Mouse (Mus musculus) thymus, postnatal 14 days (tissue): ENCODE measurements around the gene E130208F15Rik.

Experiments used
- DNase-seq: peaks from one replicate; pipeline ENCODE4 v3.0.0; 2021

E130208F15Rik gene

GRCm38 (mm10) chr7:30308076-30309005, 13.2 kb upstream of the E130208F15Rik start, which contains the start of gene Alkbh6:
TSS of gene Alkbh6 (plus strand) at chr7:30308717.
- peak; percentile 94 for DNase-seq

DNA sequence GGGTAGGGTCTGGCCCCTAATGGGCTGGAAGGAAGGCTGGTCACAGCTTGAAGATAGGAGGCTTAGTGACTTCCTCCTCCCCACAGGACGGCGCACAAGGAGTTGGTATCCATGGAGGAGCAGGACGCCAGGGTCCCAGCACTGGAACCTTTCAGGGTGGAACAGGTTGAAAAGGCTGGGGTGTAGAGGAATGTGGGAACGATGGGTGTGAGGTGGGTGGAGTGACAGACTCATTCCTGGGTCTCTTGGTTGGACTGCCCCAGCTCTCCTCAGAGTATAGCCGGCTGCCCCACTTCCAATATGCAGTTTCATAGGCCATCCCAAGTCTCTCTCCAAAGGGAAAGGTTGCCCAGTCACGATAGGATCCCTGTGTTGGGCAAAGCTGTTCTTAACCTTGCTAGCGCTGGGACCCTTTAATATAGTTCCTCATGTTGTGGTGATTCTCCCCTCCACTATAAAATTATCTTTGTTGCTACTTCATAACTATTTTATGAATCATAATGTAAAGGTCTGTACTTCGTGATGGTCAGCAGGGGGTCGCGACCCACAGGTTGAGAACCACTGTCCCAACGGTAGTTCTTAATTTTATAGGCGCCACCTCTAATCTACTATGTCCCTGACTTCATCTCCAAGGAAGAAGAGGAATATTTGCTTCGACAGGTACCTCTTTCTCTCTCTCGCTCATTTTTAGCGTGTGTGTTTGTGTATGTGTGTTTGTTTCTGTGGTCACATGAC, 12.0 kb upstream of the E130208F15Rik start:
- DNase-seq = no peak

GRCm38 (mm10) chr7:30310136-30310535, 11.4 kb upstream of the E130208F15Rik start:
- DNase-seq = no peak

- no peak for DNase-seq
These were observed 7.7 kb upstream of the E130208F15Rik start for GRCm38 (mm10) chr7:30313666-30314320.

DNA sequence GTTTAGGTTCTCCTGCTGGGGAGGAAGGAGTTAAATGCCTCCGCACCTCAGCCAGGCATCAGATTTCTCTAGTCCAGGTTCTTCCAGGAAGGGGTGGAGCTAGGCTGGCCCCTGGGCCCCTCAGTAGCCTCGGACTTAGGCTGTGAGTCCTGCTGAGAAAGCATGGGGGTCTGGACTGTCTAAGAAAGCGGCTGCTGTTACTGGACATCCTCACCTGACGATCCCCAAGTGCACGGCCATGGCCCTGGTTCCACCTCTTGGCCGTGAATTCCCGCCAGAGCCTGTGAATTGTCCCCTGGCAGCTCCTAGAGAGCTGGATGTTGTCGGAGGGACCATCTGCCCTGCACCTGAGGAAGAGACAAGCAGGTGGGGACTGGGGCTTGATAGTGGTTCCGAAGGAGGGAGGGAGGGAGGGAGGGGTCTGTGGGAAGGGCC, 6.8 kb upstream of the E130208F15Rik start, which contains the start of gene Syne4:
Gene Syne4, plus strand, starts transcription at position 87 of the 435 bp plus-strand sequence.
- DNase-seq = no peak

GRCm38 (mm10) chr7:30315559-30316529, 5.7 kb upstream of the E130208F15Rik start:
- no peak for DNase-seq

DNA sequence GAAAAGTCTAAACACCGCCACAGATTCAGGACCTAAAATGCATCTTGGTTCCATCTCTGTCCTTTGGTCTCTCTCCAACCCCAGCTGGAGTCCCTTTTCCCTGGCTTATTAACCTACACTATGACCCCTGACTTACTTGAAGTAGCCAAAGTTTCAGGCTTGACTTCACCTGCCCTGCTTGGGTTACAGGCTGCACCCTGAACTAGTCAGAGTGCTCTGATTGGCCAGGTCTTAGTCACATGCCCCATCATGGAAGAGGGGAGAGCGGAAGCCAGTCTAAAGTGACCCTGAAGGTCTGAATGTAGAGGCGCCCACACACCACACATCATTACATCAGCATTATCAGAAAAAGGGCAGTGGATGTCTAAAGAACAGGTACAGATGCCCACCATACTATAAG, 3.4 kb upstream of the E130208F15Rik start:
- DNase-seq = no peak

GRCm38 (mm10) chr7:30320946-30321345, 594 bp upstream of the E130208F15Rik start:
- DNase-seq = no peak

DNA sequence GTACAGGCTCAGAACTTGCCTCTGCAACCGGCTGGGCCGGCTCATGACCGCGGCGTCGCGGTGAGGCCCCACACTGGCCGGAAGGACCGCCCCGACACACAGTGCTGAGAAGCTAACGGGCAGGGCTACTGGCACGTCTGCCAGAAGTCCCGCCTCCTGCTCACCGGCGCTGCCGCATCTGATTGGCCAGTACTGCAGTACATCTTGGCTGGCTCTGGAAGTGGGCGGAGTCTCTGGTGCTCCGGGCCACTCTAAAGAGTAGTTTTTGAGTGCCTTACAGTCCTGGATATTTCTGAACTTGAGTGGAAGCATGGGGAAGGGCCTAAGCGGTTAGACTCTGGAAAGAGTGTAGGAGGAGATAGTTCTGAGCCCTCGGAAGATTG, 736 bp downstream of the E130208F15Rik start:
- peak; percentile 96 for DNase-seq

DNA sequence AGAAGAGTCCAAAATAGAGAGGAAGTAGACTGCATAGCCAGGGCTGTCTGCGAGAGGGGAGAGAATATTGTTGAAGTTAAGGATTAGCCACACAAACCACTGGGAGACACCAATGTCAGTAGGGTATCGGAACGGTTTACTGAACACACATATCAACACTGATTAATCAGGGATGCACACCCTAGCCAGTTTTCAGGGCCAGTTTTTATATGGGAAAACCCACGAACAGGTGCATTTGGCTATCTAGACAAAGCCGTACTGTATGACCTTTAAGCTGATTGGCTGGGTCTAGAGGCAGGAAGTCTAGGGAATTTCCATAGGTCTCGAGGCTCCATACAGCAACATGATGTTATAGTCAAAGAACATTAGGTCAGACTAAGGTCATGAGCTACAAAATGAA, 1.3 kb downstream of the E130208F15Rik start:
- no peak for DNase-seq

GRCm38 (mm10) chr7:30323795-30324194, 2.3 kb downstream of the E130208F15Rik start, which contains the start of gene Sdhaf1:
TSS of gene Sdhaf1 (minus strand) at chr7:30323895.
- no peak for DNase-seq

GRCm38 (mm10) chr7:30324300-30324944, 2.9 kb downstream of the E130208F15Rik start:
- no peak for DNase-seq

- DNase-seq = peak; percentile 76
These were observed 3.8 kb downstream of the E130208F15Rik start for GRCm38 (mm10) chr7:30325364-30325763.

- DNase-seq = no peak
These were observed 4.9 kb downstream of the E130208F15Rik start for GRCm38 (mm10) chr7:30326427-30326826.

DNA sequence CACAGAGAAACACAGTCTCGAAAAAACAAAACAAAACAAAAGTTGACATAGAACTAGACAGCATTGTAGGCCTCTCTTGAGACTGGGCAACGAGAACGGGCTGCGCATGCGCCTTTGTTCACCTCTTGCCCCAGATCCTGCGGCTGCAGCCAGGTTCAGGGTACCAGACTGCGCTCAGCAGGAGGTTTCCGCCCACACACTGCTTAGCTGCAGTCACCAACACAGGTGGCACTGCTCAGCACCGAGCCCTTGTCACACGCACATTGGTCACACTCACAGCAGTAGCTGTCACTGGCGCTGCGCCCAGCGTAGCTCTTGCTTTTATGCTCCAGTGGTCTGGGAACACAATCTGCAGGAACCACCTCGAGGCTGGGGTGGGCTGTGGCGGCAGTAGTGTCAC, 5.6 kb downstream of the E130208F15Rik start:
- no peak for DNase-seq

DNA sequence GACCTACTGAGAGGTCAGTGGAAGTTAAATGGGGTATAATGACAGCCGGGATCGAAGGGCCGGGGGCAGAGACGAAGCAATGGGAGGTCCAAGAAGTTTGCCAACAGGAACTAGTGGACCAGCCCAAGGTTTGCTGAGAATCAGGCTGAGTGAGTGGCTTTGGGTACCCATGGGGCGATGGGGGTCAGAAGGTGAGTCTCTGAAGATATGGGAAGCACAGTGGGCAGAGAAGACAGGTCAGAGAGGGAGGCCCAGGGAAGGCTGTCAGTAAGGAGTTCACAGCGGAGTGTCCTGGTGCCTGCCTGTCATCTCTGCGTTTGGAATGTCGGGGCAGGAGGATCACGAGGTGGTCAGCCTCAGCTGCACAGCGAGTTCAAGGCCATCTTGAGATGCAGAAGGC, 6.8 kb downstream of the E130208F15Rik start:
- DNase-seq = no peak

DNA sequence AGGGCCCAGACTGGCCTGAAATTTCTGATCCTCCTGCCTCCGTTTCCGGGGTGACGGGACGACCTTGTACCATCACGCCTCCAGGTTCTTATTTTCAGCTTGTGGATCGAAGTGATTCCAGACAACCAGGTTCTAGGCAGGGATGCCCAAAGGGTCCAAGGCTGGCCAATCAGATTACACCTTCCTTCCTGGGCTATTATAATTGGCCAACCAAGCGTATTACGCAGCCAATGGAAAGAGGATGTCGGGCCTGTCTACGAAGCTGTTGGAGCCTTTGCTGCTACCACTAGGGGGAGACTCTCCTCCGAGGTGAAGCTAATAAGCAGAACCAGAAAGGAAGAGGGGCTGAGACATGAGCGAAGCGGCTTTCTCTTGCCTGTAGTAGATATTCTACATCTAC, 10.3 kb downstream of the E130208F15Rik start:
- peak; percentile 84 for DNase-seq

- DNase-seq = no peak
These were observed 11.2 kb downstream of the E130208F15Rik start for GRCm38 (mm10) chr7:30332622-30333259.

DNA sequence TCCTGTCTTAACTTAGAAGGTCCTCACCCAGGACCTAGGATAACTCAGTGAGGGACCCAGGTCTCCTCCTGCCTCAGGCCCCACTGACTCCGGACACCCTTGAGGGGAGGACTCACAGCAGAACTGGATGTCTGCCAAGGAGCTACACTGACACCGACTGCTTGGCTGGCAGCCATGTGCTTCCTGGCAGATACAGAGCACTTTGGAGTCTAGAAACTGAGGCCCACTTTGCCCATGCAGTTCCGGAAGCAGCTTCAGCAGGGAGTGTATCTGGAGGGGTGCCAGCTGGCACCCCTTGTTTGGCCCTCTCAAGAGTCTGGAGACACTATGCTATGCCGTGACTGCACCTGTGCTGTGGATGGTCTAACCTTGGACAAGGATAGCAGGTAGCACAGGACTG, 11.9 kb downstream of the E130208F15Rik start:
- DNase-seq = peak; percentile 55

DNA sequence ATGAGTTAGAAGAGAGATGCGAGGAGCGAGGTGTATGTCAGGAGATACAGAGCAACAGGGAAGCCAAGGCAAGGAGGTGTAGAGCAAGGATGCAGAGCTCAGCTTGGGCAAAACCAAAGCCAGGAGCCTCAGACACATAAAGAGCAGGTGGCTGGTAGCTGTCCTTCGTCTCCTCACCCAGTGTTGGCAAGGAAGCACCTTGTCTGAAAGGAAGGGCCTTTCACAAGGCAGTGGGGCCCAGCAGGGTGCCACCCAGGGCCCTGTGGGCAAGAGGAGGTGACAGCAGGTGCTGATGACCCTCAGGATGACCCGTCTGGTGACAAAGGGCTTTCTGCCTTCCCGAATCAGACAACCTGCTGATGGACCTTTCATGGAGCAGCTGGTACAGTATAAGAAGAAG, 13.0 kb downstream of the E130208F15Rik start:
- DNase-seq = no peak

- DNase-seq = no peak
These were observed 14.1 kb downstream of the E130208F15Rik start for GRCm38 (mm10) chr7:30335688-30336087.
